Mouse (Mus musculus) left cerebral cortex, adult 18-20 months (tissue): ENCODE results near the gene Nlgn2. TPM values are rescaled to one million over a fixed set of nuclear protein-coding genes. Genes with fewer than 3 reads are reported as not detected.

ENCODE experiments used
- DNase-seq, 2 experiments: peaks; one replicate each; pipeline ENCODE4 v3.0.0; 2021 to 2022; ENCODE audit warnings: low spot score in 2 of 2, mixed read lengths in 1 of 2
- long read RNA-seq, 2 experiments: library from polyadenylated mRNA; stranded (forward); transcript quantifications; one replicate each; pipeline ENCODE4 v2.0.0; 2021
- total RNA-seq, 2 experiments: library from RNA; stranded (reverse); gene quantifications; 2 replicates each; pipeline ENCODE4 v1.2.3; 2021

Nlgn2 gene
- total RNA-seq, result 100 to 1,000 TPM; 215 to 224 TPM
- long read RNA-seq, experiment 1, full-length matches to known transcripts, result 2 of 165 reads
- long read RNA-seq, experiment 1, partial matches to known transcripts, result 5 of 165 reads
- long read RNA-seq, experiment 1, other reads (novel, unspliced or antisense), result 158 of 165 reads
- long read RNA-seq, experiment 2, full-length matches to known transcripts, result 2 of 93 reads
- long read RNA-seq, experiment 2, partial matches to known transcripts, result 1 of 93 reads
- long read RNA-seq, experiment 2, other reads (novel, unspliced or antisense), result 90 of 93 reads

- peak; percentile 65 to 81 for DNase-seq
Observed at GRCm38 (mm10) chr11:69837604-69837951, at the start of gene Nlgn2. TSS of gene Nlgn2 (minus strand) at chr11:69837784.

GRCm38 (mm10) chr11:69886907-69887635, 49.5 kb upstream of the Nlgn2 start:
- DNase-seq, result no peak

GRCm38 (mm10) chr11:69884663-69885062, 47.1 kb upstream of the Nlgn2 start:
- no peak for DNase-seq

- no peak for DNase-seq
Observed at GRCm38 (mm10) chr11:69884240-69884639, 46.7 kb upstream of the Nlgn2 start.

- no peak for DNase-seq
Observed at GRCm38 (mm10) chr11:69883527-69884151, 46.1 kb upstream of the Nlgn2 start.

- DNase-seq, result no peak
Observed at GRCm38 (mm10) chr11:69883066-69883465, 45.5 kb upstream of the Nlgn2 start.

- no peak for DNase-seq
Observed at GRCm38 (mm10) chr11:69881787-69882670, 44.4 kb upstream of the Nlgn2 start.

GRCm38 (mm10) chr11:69880853-69881603, 43.4 kb upstream of the Nlgn2 start, which contains the start of gene Kctd11:
TSS of gene Kctd11 (minus strand) at chr11:69881406.
- peak; percentile 55 to 58 for DNase-seq

GRCm38 (mm10) chr11:69880506-69880852, 42.9 kb upstream of the Nlgn2 start:
- DNase-seq, result peak; percentile 27 to 30

GRCm38 (mm10) chr11:69879711-69880110, 42.1 kb upstream of the Nlgn2 start:
- no peak for DNase-seq

GRCm38 (mm10) chr11:69878952-69879351, 41.4 kb upstream of the Nlgn2 start:
- DNase-seq, result no peak

GRCm38 (mm10) chr11:69878399-69878798, 40.8 kb upstream of the Nlgn2 start:
- DNase-seq, result no peak

- no peak for DNase-seq
Observed at GRCm38 (mm10) chr11:69877878-69878277, 40.3 kb upstream of the Nlgn2 start, which contains the start of gene Tmem95. TSS of gene Tmem95 (minus strand) at chr11:69878018.

- DNase-seq, result peak; percentile 76 to 82
Observed at GRCm38 (mm10) chr11:69876867-69877266, 39.3 kb upstream of the Nlgn2 start.

GRCm38 (mm10) chr11:69876186-69876585, 38.6 kb upstream of the Nlgn2 start:
- peak in 1 of 2 experiments; percentile 9 for DNase-seq

GRCm38 (mm10) chr11:69872451-69872850, 34.9 kb upstream of the Nlgn2 start:
- no peak for DNase-seq

- no peak for DNase-seq
Observed at GRCm38 (mm10) chr11:69871822-69872221, 34.2 kb upstream of the Nlgn2 start.

GRCm38 (mm10) chr11:69870289-69871069, 32.9 kb upstream of the Nlgn2 start:
- DNase-seq, result no peak

GRCm38 (mm10) chr11:69867335-69867734, 29.8 kb upstream of the Nlgn2 start:
- no peak for DNase-seq

- no peak for DNase-seq
Observed at GRCm38 (mm10) chr11:69865561-69865960, 28.0 kb upstream of the Nlgn2 start.
